Mouse (Mus musculus): ENCODE results near the gene Bend6.

- TF ChIP-seq CTCF (conservative IDR thresholded peaks at IDR 0.05; ENCODE audit: insufficient read depth, insufficient read length, low read depth, low read length) (no peak), POLR2A (IDR thresholded peaks at IDR 0.05; ENCODE audit: low read depth, low read length) (no peak)
Measured at GRCm38 (mm10) chr1:33898373-33898772, 9.2 kb downstream of the Bend6 start.

Measured in kidney, adult 2 months (tissue).